Mouse (Mus musculus) brain, embryonic 14.5 days (tissue): ENCODE measurements around the gene Cldn16.

Experiments used
- CTCF ChIP-seq: fragments of 200-500 bp; IDR thresholded peaks from 2 replicates; pipeline ENCODE4 v1.5.1; 2012; ENCODE audit warnings: inconsistent platforms, mild to moderate bottlenecking, moderate library complexity, borderline replicate concordance; ENCODE audit not compliant: insufficient read depth, insufficient read length; ENCODE audit errors: extremely low read depth
- POLR2A ChIP-seq: fragments of 200-500 bp; IDR thresholded peaks from 2 replicates; pipeline ENCODE4 v1.6.1; 2012; ENCODE audit warnings: mild to moderate bottlenecking, inconsistent platforms, borderline replicate concordance; ENCODE audit not compliant: poor library complexity, insufficient read depth, insufficient read length, severe bottlenecking; ENCODE audit errors: extremely low read depth

GRCm38 (mm10) chr16:26447594-26447993 is 15.3 kb upstream of the Cldn16 start:
- TF ChIP-seq CTCF (no peak), POLR2A (no peak)
